20 mouse cellular contexts compared by ENCODE assay signal in genomic region chr10:127199068-127199467, GRCm38 (mm10). TPM values are rescaled to one million over a fixed set of nuclear protein-coding genes. Genes with fewer than 3 reads are reported as not detected.
A peak's percentile ranks its signal among the peaks of the same experiment; 100 is the strongest.
DNase-seq lines count a peak whose midpoint lies in the region; ATAC-seq and TF ChIP-seq lines count a peak whose summit lies in the region.
"Had no signal": no experiment of that assay in that cellular context is flagged by ENCODE, and none has a peak within 500 bp of the region (broad histone marks: within the 10 kb centered on the region; RNA-seq: fewer than 3 reads in every experiment).

No protein-coding gene starts in this region.

- no peaks in the 10 kb centered on the region for H3K27me3 ChIP-seq in hindbrain, embryonic 13.5 days
- H3K27me3 ChIP-seq in hindbrain, embryonic 14.5 days (ENCODE audit: control insufficient read depth, insufficient read depth, low read length): no peaks in the 10 kb centered on the region
- H3K27me3 ChIP-seq in neural tube, embryonic 13.5 days: no peaks in the 10 kb centered on the region
- H3K27me3 ChIP-seq: midbrain, embryonic 12.5 days had no signal

- peaks cover 24% of the 10 kb centered on the region for H3K4me1 ChIP-seq in hindbrain, embryonic 13.5 days (replicated peaks)
- H3K4me1 ChIP-seq in hindbrain, embryonic 14.5 days (replicated peaks; ENCODE audit: control insufficient read depth, insufficient read depth, low read length): peaks cover 18% of the 10 kb centered on the region
- H3K4me1 ChIP-seq in neural tube, embryonic 13.5 days (replicated peaks): peaks cover 27% of the 10 kb centered on the region

- no peak for DNase-seq in hindbrain, embryonic 14.5 days (ENCODE audit: low spot score)
- DNase-seq in layer of hippocampus, adult 2 months (ENCODE audit: low spot score in 2 of 2): no peak
- no peak for DNase-seq in layer of hippocampus, adult 18-20 months (ENCODE audit: low spot score in 2 of 2)
- DNase-seq in neural tube, embryonic 10.5 days (ENCODE audit: extremely low spot score, low spot score): no peak
- DNase-seq in cerebellum, postnatal 10 days: no peak
- DNase-seq: adrenal gland, adult 2 months; B cell, adult 2 months; cerebellum, adult 2 months; gastrocnemius, postnatal 36 days; heart, postnatal 10 days; kidney, adult 11 months; layer of hippocampus, postnatal 36 days; lung, postnatal 10 days; right cerebral cortex, postnatal 14 days had no signal

- no peak for TF ChIP-seq CTCF in layer of hippocampus, adult 2 months (conservative IDR thresholded peaks at IDR 0.05)

- peak overlapping the region; percentile 24; the same call in 1 of the 2 replicates for H3K9ac ChIP-seq in hindbrain, embryonic 13.5 days
- H3K9ac ChIP-seq in hindbrain, embryonic 14.5 days: no peak overlapping the region
- H3K9ac ChIP-seq in neural tube, embryonic 13.5 days: 0 out of 2 replicates have a peak overlapping the region, but pooled peaks have one; percentile 8

- H3K4me3 ChIP-seq in hindbrain, embryonic 13.5 days: no peak overlapping the region
- no peak overlapping the region for H3K4me3 ChIP-seq in hindbrain, embryonic 14.5 days (replicated peaks; ENCODE audit: low read length)
- H3K4me3 ChIP-seq in layer of hippocampus, adult 2 months: no peak overlapping the region
- no peak overlapping the region for H3K4me3 ChIP-seq in neural tube, embryonic 13.5 days
- H3K4me3 ChIP-seq: midbrain, embryonic 12.5 days had no signal

- H3K27ac ChIP-seq in hindbrain, embryonic 13.5 days: no peak overlapping the region
- no peak overlapping the region for H3K27ac ChIP-seq in hindbrain, embryonic 14.5 days
- H3K27ac ChIP-seq in layer of hippocampus, adult 2 months: peak overlapping the region; percentile 92; the same call in 1 of the 2 replicates
- H3K27ac ChIP-seq in neural tube, embryonic 13.5 days (replicated peaks): peak overlapping the region; percentile 3; the same call in 1 of the 2 replicates
- H3K27ac ChIP-seq: midbrain, embryonic 12.5 days had no signal

- 68% methylated on average over 5 of the region's 5 CpGs for WGBS in hindbrain, embryonic 13.5 days
- 60% methylated on average over 5 of the region's 5 CpGs for WGBS in hindbrain, embryonic 14.5 days
- WGBS in neural tube, embryonic 13.5 days: 72% methylated on average over 5 of the region's 5 CpGs

- peaks cover 66% of the 10 kb centered on the region for H3K36me3 ChIP-seq in hindbrain, embryonic 13.5 days
- H3K36me3 ChIP-seq in hindbrain, embryonic 14.5 days (replicated peaks; ENCODE audit: control insufficient read depth, insufficient read depth): peaks cover 63% of the 10 kb centered on the region
- H3K36me3 ChIP-seq in neural tube, embryonic 13.5 days: peaks cover 64% of the 10 kb centered on the region

- H3K4me2 ChIP-seq in hindbrain, embryonic 13.5 days: no peak overlapping the region
- H3K4me2 ChIP-seq in hindbrain, embryonic 14.5 days (replicated peaks): no peak overlapping the region
- no peak overlapping the region for H3K4me2 ChIP-seq in neural tube, embryonic 13.5 days
- H3K4me2 ChIP-seq: heart, embryonic 11.5 days; midbrain, embryonic 12.5 days had no signal

- H3K9me3 ChIP-seq in hindbrain, embryonic 13.5 days: no peaks in the 10 kb centered on the region
- H3K9me3 ChIP-seq in hindbrain, embryonic 14.5 days (ENCODE audit: control insufficient read depth, low read length): no peaks in the 10 kb centered on the region
- H3K9me3 ChIP-seq in neural tube, embryonic 13.5 days: no peaks in the 10 kb centered on the region
- H3K9me3 ChIP-seq: midbrain, embryonic 12.5 days had no signal

- no peak for ATAC-seq in hindbrain, embryonic 13.5 days (ENCODE audit: low FRiP score)
- no peak for ATAC-seq in hindbrain, embryonic 14.5 days (ENCODE audit: low FRiP score)
- no peak for ATAC-seq in neural tube, embryonic 13.5 days (ENCODE audit: low read depth)
- ATAC-seq: forebrain, embryonic 14.5 days had no signal

RNA-seq across cellular contexts. Expression of gene Dtx3, which starts 3.5 kb away (rescaled TPM):
- 211 and 221 TPM in 2 replicates for polyA plus RNA-seq in hindbrain, embryonic 13.5 days (2015; fragmentation: Nextera tagmentation; extraction: Ambion mirVana)
- 223 and 231 TPM in 2 replicates for polyA plus RNA-seq in hindbrain, embryonic 14.5 days (2014; fragmentation: Nextera tagmentation; extraction: Ambion mirVana)
- total RNA-seq in layer of hippocampus, adult 2 months (2021): 100 to 1,000 TPM; 227 to 255 TPM
- 100 to 1,000 TPM; 210 to 217 TPM for total RNA-seq in layer of hippocampus, adult 18-20 months (2021)
- polyA plus RNA-seq in neural tube, embryonic 13.5 days (2015; fragmentation: Nextera tagmentation; extraction: Ambion mirVana): 188 and 221 TPM in 2 replicates

RNA-seq across cellular contexts. Expression of gene Arhgef25, which starts 9.2 kb away (rescaled TPM):
- polyA plus RNA-seq in hindbrain, embryonic 13.5 days (2015; fragmentation: Nextera tagmentation; extraction: Ambion mirVana): 28.4 and 30.7 TPM in 2 replicates
- 23.5 and 25.5 TPM in 2 replicates for polyA plus RNA-seq in hindbrain, embryonic 14.5 days (2014; fragmentation: Nextera tagmentation; extraction: Ambion mirVana)
- total RNA-seq in layer of hippocampus, adult 2 months (2021): 100 to 1,000 TPM; 395 to 408 TPM
- total RNA-seq in layer of hippocampus, adult 18-20 months (2021): 100 to 1,000 TPM; 338 to 373 TPM
- 38.1 and 42.0 TPM in 2 replicates for polyA plus RNA-seq in neural tube, embryonic 13.5 days (2015; fragmentation: Nextera tagmentation; extraction: Ambion mirVana)
- total RNA-seq: neutrophil, adult 5-6 weeks had no signal

RNA-seq across cellular contexts. Expression of gene Pip4k2c, which starts 12.3 kb away (rescaled TPM):
- polyA plus RNA-seq in hindbrain, embryonic 13.5 days (2015; fragmentation: Nextera tagmentation; extraction: Ambion mirVana): 20.0 and 22.1 TPM in 2 replicates
- polyA plus RNA-seq in hindbrain, embryonic 14.5 days (2014; fragmentation: Nextera tagmentation; extraction: Ambion mirVana): 16.8 and 17.1 TPM in 2 replicates
- total RNA-seq in layer of hippocampus, adult 2 months (2021): 10 to 100 TPM; 98.0 to 98.6 TPM
- 100 to 1,000 TPM; 103 to 114 TPM for total RNA-seq in layer of hippocampus, adult 18-20 months (2021)
- 20.2 and 20.7 TPM in 2 replicates for polyA plus RNA-seq in neural tube, embryonic 13.5 days (2015; fragmentation: Nextera tagmentation; extraction: Ambion mirVana)

RNA-seq across cellular contexts. Expression of gene Slc26a10, which starts 18.6 kb away (rescaled TPM):
- 1.0 and 1.1 TPM in 2 replicates for polyA plus RNA-seq in hindbrain, embryonic 13.5 days (2015; fragmentation: Nextera tagmentation; extraction: Ambion mirVana)
- polyA plus RNA-seq in hindbrain, embryonic 14.5 days (2014; fragmentation: Nextera tagmentation; extraction: Ambion mirVana): 0.94 and 0.99 TPM in 2 replicates
- total RNA-seq in layer of hippocampus, adult 2 months (2021): 10 to 100 TPM; 21.9 to 25.4 TPM
- total RNA-seq in layer of hippocampus, adult 18-20 months (2021): 10 to 100 TPM; 10.2 to 13.5 TPM
- 0.83 and 0.93 TPM in 2 replicates for polyA plus RNA-seq in neural tube, embryonic 13.5 days (2015; fragmentation: Nextera tagmentation; extraction: Ambion mirVana)

RNA-seq across cellular contexts. Expression of gene B4galnt1, which starts 34.0 kb away (rescaled TPM):
- 40.6 and 42.3 TPM in 2 replicates for polyA plus RNA-seq in hindbrain, embryonic 13.5 days (2015; fragmentation: Nextera tagmentation; extraction: Ambion mirVana)
- polyA plus RNA-seq in hindbrain, embryonic 14.5 days (2014; fragmentation: Nextera tagmentation; extraction: Ambion mirVana): 73.7 and 79.1 TPM in 2 replicates
- total RNA-seq in layer of hippocampus, adult 2 months (2021): 100 to 1,000 TPM; 116 to 123 TPM
- 100 to 1,000 TPM; 122 to 124 TPM for total RNA-seq in layer of hippocampus, adult 18-20 months (2021)
- 45.0 and 45.1 TPM in 2 replicates for polyA plus RNA-seq in neural tube, embryonic 13.5 days (2015; fragmentation: Nextera tagmentation; extraction: Ambion mirVana)

Comparison
In these comparisons a context has a peak if more than half of its experiments do, and no peak if none do; other contexts are left out.
1. H3K27ac ChIP-seq: peak in layer of hippocampus, adult 2 months (single experiment) and neural tube, embryonic 13.5 days (single experiment); none in hindbrain, embryonic 13.5 days (single experiment) and hindbrain, embryonic 14.5 days (single experiment).